Mouse (Mus musculus): ENCODE measurements around the gene Cttnbp2nl. TPM values are rescaled to one million over a fixed set of nuclear protein-coding genes. Genes with fewer than 3 reads are reported as not detected.

Cttnbp2nl gene
- total and polyA plus RNA-seq, 3 experiments: 0.08 to 0.49 TPM; not detected in 1

DNA sequence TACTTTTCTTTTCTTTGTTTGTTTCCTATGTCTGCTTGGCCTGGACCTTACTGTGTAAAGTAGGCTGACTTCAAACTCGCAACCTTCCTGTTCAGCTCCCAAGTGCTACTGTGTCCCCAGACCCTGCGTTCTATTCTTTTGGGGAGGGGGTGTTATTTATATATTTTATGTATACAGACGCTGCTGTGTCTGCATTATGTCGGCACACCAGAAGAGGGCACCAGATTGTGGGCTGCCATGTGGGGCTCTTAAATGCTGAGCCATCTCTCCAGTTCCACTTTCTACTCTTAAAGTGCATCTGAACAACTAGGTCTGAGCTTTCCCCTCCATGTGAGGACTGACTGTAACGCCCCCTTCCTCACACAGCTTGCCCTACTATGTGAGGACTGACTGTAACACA is 9.2 kb downstream of the Cttnbp2nl start:
- Histone ChIP-seq H3K36me3 (ENCODE audit: control insufficient read depth in 1 of 2, insufficient read depth in 2 of 2, low read length in 2 of 2) (no peaks in the 10 kb centered on the region), H3K4me3 (ENCODE audit: control insufficient read depth in 1 of 2, insufficient read depth in 1 of 2, low read depth in 2 of 2, low read length in 2 of 2) (no peak overlapping the region), H3K79me2 (ENCODE audit: control insufficient read depth, insufficient read depth, low read length, poor library complexity) (no peaks in the 10 kb centered on the region), H3K27ac (ENCODE audit: control insufficient read depth, low read depth, low read length) (no peak overlapping the region), H3K9ac (ENCODE audit: control insufficient read depth, low read depth, low read length, poor library complexity, severe bottlenecking) (no peak overlapping the region), H3K9me3 (replicated peaks; ENCODE audit: insufficient read depth, low read length) (no peaks in the 10 kb centered on the region), H3K4me1 (ENCODE audit: control insufficient read depth in 1 of 2, insufficient read depth in 2 of 2, low read length in 2 of 2) (no peaks in the 10 kb centered on the region), H3K27me3 (ENCODE audit: control insufficient read depth in 1 of 2, insufficient read depth in 2 of 2, low read length in 2 of 2) (peaks cover 0 to 5% of the 10 kb centered on the region in 2 experiments; a peak in 3 of 4 replicates)
- TF ChIP-seq BHLHE40 (IDR thresholded peaks at IDR 0.05; ENCODE audit: borderline replicate concordance, low read depth, low read length) (no peak), RAD21 (IDR thresholded peaks at IDR 0.05; ENCODE audit: low read depth, low read length) (no peak), MAFK (IDR thresholded peaks at IDR 0.05; ENCODE audit: borderline replicate concordance, low read depth, low read length) (no peak), TBP (IDR thresholded peaks at IDR 0.05; ENCODE audit: low read depth, low read length) (no peak), SMC3 (IDR thresholded peaks at IDR 0.05; ENCODE audit: low read depth, low read length) (no peak), MYB (IDR thresholded peaks at IDR 0.05; ENCODE audit: low read depth, low read length) (no peak)
- no peak for DNase-seq (ENCODE audit: low read depth, low spot score)

DNA sequence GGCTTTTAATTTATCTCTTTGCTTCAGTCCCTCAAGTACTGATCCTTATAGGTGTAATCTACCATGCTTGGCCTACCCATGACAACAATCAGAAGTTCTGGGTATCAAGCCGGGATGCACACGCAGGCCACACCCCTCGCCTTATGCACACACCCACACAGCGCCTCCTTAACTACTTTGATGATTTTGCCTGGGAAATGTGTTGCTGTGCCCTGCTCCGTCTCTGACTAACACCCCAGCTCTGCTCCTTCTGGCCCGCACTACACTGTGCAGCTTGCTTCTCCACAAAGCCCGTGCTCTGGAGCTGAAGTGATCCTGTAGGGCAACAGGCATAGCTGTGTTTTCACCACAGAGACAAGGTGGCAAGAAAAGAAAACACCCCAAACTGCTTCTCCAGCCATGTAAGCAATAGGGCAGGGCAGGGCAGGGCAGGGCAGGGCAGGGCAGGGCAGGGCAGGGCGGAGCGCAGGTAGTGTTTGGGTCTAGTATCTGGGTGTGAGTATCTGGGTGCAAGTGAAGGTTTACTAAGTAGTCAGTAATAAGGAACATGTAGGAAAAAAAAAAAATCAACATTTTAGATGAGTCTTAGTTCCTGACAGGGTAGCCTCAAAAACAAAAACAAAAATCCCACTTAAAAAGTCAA is 11.8 kb downstream of the Cttnbp2nl start:
- Histone ChIP-seq H3K27me3 (ENCODE audit: control insufficient read depth in 1 of 2, insufficient read depth in 2 of 2, low read length in 2 of 2) (peaks cover 0 to 5% of the 10 kb centered on the region in 2 experiments; a peak in 3 of 4 replicates), H3K27ac (ENCODE audit: control insufficient read depth, low read depth, low read length) (no peak overlapping the region), H3K79me2 (ENCODE audit: control insufficient read depth, insufficient read depth, low read length, poor library complexity) (no peaks in the 10 kb centered on the region), H3K9me3 (replicated peaks; ENCODE audit: insufficient read depth, low read length) (no peaks in the 10 kb centered on the region), H3K9ac (ENCODE audit: control insufficient read depth, low read depth, low read length, poor library complexity, severe bottlenecking) (no peak overlapping the region), H3K36me3 (ENCODE audit: control insufficient read depth in 1 of 2, insufficient read depth in 2 of 2, low read length in 2 of 2) (no peaks in the 10 kb centered on the region), H3K4me3 (ENCODE audit: control insufficient read depth in 1 of 2, insufficient read depth in 1 of 2, low read depth in 2 of 2, low read length in 2 of 2) (no peak overlapping the region), H3K4me1 (ENCODE audit: control insufficient read depth in 1 of 2, insufficient read depth in 2 of 2, low read length in 2 of 2) (no peaks in the 10 kb centered on the region)
- no peak for DNase-seq (ENCODE audit: low read depth, low spot score)
- TF ChIP-seq CHD1 (IDR thresholded peaks at IDR 0.05; ENCODE audit: low read depth, low read length) (no peak), MEF2A (IDR thresholded peaks at IDR 0.05; ENCODE audit: extremely low read depth, insufficient replicate concordance, low read depth, low read length, poor library complexity, severe bottlenecking) (no peak), TCF12 (IDR thresholded peaks at IDR 0.05; ENCODE audit: low read depth, low read length) (no peak), GABPA (IDR thresholded peaks at IDR 0.05; ENCODE audit: low read depth, low read length) (no peak), POLR2AphosphoS5 (IDR thresholded peaks at IDR 0.05; ENCODE audit: borderline replicate concordance, low read depth, low read length) (no peak), USF1 (IDR thresholded peaks at IDR 0.05; ENCODE audit: low read depth, low read length) (no peak), MYC (IDR thresholded peaks at IDR 0.05; ENCODE audit: low read depth, low read length) (no peak)

DNA sequence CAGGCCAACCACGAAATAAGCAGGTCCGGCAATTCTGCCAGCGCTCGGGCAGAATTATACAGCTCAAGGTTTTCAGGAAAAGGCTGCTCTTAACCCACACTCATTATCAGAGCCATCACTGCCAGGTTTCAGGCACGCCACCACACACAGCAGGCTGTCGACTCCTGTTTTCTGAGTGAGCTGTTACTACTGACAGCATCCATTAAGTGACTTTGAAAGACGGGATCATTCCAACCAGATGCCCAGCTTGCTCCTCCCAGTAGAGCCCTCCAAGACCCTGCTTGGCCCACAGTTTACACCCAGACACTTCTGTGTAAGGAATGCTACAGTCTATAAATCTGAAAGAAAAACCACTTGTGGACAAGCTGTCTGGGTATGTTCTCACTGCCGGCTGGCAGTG is 12.9 kb downstream of the Cttnbp2nl start:
- H3K4me1 ChIP-seq (ENCODE audit: control insufficient read depth in 1 of 2, insufficient read depth in 2 of 2, low read length in 2 of 2): no peaks in the 10 kb centered on the region

More for the DNA sequence above, 12.9 kb downstream of the Cttnbp2nl start:
- Histone ChIP-seq H3K27ac (ENCODE audit: control insufficient read depth, low read depth, low read length) (no peak overlapping the region), H3K79me2 (ENCODE audit: control insufficient read depth, insufficient read depth, low read length, poor library complexity) (no peaks in the 10 kb centered on the region), H3K4me3 (ENCODE audit: control insufficient read depth in 1 of 2, insufficient read depth in 1 of 2, low read depth in 2 of 2, low read length in 2 of 2) (no peak overlapping the region), H3K36me3 (ENCODE audit: control insufficient read depth in 1 of 2, insufficient read depth in 2 of 2, low read length in 2 of 2) (no peaks in the 10 kb centered on the region), H3K9me3 (replicated peaks; ENCODE audit: insufficient read depth, low read length) (no peaks in the 10 kb centered on the region), H3K27me3 (ENCODE audit: control insufficient read depth in 1 of 2, insufficient read depth in 2 of 2, low read length in 2 of 2) (peaks cover 0 to 1% of the 10 kb centered on the region in 2 experiments; a peak in 2 of 4 replicates), H3K9ac (ENCODE audit: control insufficient read depth, low read depth, low read length, poor library complexity, severe bottlenecking) (no peak overlapping the region)
- no peak for TF ChIP-seq EP300 (IDR thresholded peaks at IDR 0.05; ENCODE audit: low read depth in 1 of 2, low read length in 2 of 2)
- TF ChIP-seq TBP (IDR thresholded peaks at IDR 0.05; ENCODE audit: low read depth, low read length): no peak
- TF ChIP-seq CHD1 (IDR thresholded peaks at IDR 0.05; ENCODE audit: low read depth, low read length): no peak
- no peak for TF ChIP-seq MYC (IDR thresholded peaks at IDR 0.05; ENCODE audit: low read depth, low read length)
- TF ChIP-seq MXI1 (IDR thresholded peaks at IDR 0.05; ENCODE audit: low read depth, low read length): no peak
- no peak for TF ChIP-seq USF1 (IDR thresholded peaks at IDR 0.05; ENCODE audit: low read depth, low read length)
- no peak for TF ChIP-seq MAX (IDR thresholded peaks at IDR 0.05; ENCODE audit: low read length)
- no peak for TF ChIP-seq CHD2 (IDR thresholded peaks at IDR 0.05; ENCODE audit: low read length)
- no peak for TF ChIP-seq UBTF (IDR thresholded peaks at IDR 0.05; ENCODE audit: borderline replicate concordance, insufficient read depth, low read depth, low read length)
- no peak for TF ChIP-seq USF2 (IDR thresholded peaks at IDR 0.05; ENCODE audit: borderline replicate concordance in 1 of 2, insufficient read depth in 1 of 2, low read depth in 1 of 2, low read length in 2 of 2)
- no peak for TF ChIP-seq GATA1 (IDR thresholded peaks at IDR 0.05; ENCODE audit: low read depth, low read length)
- no peak for DNase-seq (ENCODE audit: low read depth, low spot score)
